Mouse (Mus musculus) liver, adult 2 months (tissue): ENCODE measurements around the gene Dusp1.

ENCODE experiments used
- CTCF ChIP-seq: fragments of 200-500 bp; IDR thresholded peaks from 2 replicates; pipeline ENCODE4 v1.5.1; 2011; ENCODE audit warnings: low read depth, low read length, control low read depth
- POLR2A ChIP-seq: fragments of 200-500 bp; IDR thresholded peaks from 2 replicates; pipeline ENCODE4 v1.6.1; 2011; ENCODE audit warnings: low read length, control low read depth; ENCODE audit not compliant: insufficient read depth; ENCODE audit errors: extremely low read depth

DNA sequence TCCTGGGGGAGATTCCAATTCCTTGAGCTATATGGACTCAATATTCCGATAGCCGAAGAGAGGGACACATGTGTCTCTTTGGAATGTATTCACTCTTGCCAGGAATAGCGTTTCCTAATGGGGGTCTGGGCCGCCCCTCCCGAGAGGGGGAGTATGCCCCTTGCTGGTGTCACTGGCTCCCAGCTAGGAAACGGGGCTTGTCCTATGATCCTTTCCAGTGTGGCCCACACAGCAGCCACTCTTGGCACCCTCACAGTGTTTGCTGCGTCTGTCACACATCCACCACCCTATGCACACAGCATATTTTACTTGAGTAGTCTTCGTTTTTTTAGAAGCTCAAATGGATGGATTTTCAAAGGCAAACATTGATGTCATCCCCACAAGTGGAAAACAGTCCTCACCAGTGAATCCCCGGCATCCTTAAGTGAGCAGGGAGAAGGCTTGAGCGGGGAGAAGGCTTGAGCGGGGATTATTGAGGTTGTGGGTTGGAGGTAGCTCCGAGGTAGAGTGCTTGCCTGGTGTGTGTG, 26.1 kb upstream of the Dusp1 start:
- TF ChIP-seq POLR2A (no peak), CTCF (no peak)
